Mouse (Mus musculus) embryonic facial prominence, embryonic 10.5 days (tissue): ENCODE measurements around the gene Klhdc9. TPM values are rescaled to one million over a fixed set of nuclear protein-coding genes. Genes with fewer than 3 reads are reported as not detected.

ENCODE experiments used
- DNase-seq: peaks from one replicate; pipeline ENCODE4 v3.0.0-alpha.2; 2017; ENCODE audit warnings: low spot score
- H3K27ac ChIP-seq: fragments of 300-500 bp; sonication (generic); replicated peaks from 2 replicates; pipeline ENCODE4 v1.5.1; 2016; ENCODE audit warnings: mild to moderate bottlenecking
- H3K27me3 ChIP-seq: fragments of 300-500 bp; sonication (generic); replicated peaks from 2 replicates; pipeline ENCODE4 v1.6.1; 2016; ENCODE audit warnings: low read depth, mild to moderate bottlenecking; ENCODE audit not compliant: poor library complexity, severe bottlenecking
- H3K36me3 ChIP-seq: fragments of 300-500 bp; sonication (generic); replicated peaks from 2 replicates; pipeline ENCODE4 v1.6.1; 2016; ENCODE audit warnings: mild to moderate bottlenecking, moderate library complexity
- H3K4me1 ChIP-seq: fragments of 300-500 bp; sonication (generic); 2 replicates; pipeline ENCODE4 v1.6.1; 2016
- H3K4me3 ChIP-seq: fragments of 300-500 bp; sonication (generic); 2 replicates; pipeline ENCODE4 v1.5.1; 2016; ENCODE audit warnings: mild to moderate bottlenecking, moderate library complexity
- H3K9me3 ChIP-seq: fragments of 300-500 bp; sonication (generic); 2 replicates; pipeline ENCODE4 v1.6.1; 2016; ENCODE audit warnings: mild to moderate bottlenecking
- WGBS: fragments of 180-500 bp; shearing (Covaris S2); methylation state at CpG from one replicate; pipeline ENCODE4 v1.1.7; 2016; 5-methylcytosine and 5-hydroxymethylcytosine counted together
- polyA plus RNA-seq: library from polyadenylated mRNA; unstranded; fragments of >200 nt; fragmentation: Nextera tagmentation; extraction: Ambion mirVana; gene quantifications from 2 replicates; pipeline ENCODE4 v1.2.1, GENCODE M21; 2016

Gene Klhdc9
- polyA plus RNA-seq, 1 experiment from 2014 or later, result 1.2 TPM

DNA sequence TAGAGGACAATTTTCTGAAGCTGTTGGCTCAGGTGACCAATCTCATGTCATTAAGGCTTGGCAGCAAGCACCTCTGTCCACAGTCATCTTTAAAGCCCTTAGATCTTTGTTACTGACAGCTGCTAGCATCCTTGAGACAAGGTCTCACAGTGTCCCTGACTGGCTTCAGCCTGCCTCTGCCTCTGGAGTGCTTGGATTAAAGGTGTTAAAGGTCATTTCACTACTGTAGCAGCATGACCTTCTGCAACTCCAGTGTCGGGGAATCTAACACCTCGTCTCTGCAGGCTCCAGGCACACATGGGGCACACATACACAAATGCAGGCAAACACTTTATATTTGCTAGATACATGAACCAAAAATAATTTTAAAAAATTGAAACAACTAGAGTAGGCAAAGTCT is 35.0 kb downstream of the Klhdc9 start:
- DNase-seq, result no peak
- Histone ChIP-seq H3K27me3 (no peaks in the 10 kb centered on the region), H3K36me3 (peaks cover 11% of the 10 kb centered on the region; the same call in 1 of the 2 replicates), H3K4me3 (no peak overlapping the region), H3K27ac (no peak overlapping the region), H3K4me1 (peaks cover 23% of the 10 kb centered on the region), H3K9me3 (no peaks in the 10 kb centered on the region)
- 81% methylated on average over 2 of the region's 2 CpGs for WGBS

DNA sequence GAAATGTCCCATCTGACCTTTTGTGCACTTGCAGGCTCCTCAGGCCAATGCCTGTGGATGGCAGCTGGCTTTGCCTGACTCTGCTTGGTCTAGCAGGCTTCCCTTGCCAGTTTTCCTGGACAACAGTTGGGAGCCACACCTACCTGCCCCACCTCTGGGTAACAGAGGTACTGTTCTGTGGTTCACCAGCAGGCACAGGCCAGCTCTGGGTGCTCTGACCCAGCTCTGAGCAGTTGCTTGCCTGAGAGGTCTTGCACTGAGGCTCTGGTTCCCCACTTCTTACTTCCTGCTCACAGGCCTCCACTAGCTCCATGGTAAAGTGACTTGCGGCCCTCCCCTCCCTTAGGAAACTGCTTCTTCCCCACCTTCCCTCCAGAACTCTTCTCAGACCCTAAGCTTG is 38.6 kb downstream of the Klhdc9 start:
- Histone ChIP-seq H3K36me3 (peaks cover 11% of the 10 kb centered on the region; the same call in 1 of the 2 replicates), H3K4me1 (peaks cover 9% of the 10 kb centered on the region; the same call in 1 of the 2 replicates), H3K27me3 (no peaks in the 10 kb centered on the region), H3K27ac (no peak overlapping the region), H3K9me3 (no peaks in the 10 kb centered on the region), H3K4me3 (no peak overlapping the region)
- 84% methylated on average over 1 of the region's 1 CpGs for WGBS
- DNase-seq, result no peak

DNA sequence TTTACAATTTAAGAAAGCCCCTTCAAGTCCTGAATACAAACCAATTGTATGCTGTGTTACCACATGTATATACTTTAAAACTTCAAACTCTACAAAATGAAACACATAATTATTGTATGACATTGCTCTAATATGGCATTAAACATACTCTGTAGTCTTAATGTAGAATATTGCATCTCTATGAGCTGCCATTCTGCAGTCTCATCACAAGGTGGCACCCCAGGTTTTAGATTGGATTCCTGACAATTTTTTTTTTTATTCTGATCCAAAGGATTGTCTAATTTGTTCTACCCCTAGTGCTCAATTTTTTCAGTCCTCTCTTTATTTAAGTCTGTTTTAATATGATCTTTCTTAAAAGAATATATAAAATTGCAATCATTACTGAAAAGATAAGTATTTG is 39.2 kb downstream of the Klhdc9 start:
- no peaks in the 10 kb centered on the region for H3K27me3 ChIP-seq
- no peak for DNase-seq
- no peak overlapping the region for H3K27ac ChIP-seq

DNA sequence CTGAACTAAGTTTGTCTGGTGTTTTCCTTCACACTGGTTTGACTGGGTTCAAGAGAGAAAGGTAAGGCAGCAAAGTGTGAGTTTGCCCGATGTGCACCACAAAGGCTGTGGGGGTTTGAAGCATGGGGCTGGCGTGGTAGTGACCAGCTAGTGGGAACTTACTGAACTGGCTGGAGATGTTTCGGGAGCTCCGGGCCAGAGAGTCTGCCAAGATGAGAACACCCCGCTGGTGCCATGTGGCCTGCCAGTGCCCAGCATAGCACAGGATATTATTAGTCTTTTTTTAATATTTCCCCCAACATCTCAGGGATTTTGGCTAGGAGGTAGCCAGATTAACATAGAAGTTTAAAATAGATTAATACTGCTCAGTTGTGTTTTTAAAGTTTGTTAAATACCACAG is 40.4 kb downstream of the Klhdc9 start:
- H3K4me3 ChIP-seq, result peak overlapping the region; percentile 42

More for the DNA sequence above, 39.2 kb downstream of the Klhdc9 start:
- Histone ChIP-seq H3K36me3 (peaks cover 11% of the 10 kb centered on the region; the same call in 1 of the 2 replicates), H3K9me3 (no peaks in the 10 kb centered on the region), H3K4me1 (peaks cover 9% of the 10 kb centered on the region; the same call in 1 of the 2 replicates), H3K4me3 (no peak overlapping the region)

DNA sequence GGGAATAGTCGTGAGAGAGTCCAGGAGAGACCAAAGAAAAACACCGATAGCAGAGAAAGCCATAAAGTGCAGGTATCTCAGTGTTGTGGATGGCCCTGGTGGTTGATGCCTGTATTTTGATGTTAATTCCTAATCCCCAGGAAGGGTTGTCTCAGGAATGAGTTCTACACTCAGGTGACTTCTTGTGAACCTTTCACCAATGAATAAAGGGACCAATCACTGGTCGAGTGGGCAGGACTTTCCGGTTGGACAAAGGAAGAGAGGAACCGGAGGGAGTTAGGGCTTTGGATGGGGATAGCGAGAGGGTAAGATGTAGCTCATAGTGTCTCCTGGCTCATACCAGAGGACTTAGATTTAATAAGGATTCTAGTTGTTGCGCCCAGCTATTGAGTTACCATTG is 40.9 kb downstream of the Klhdc9 start:
- Histone ChIP-seq H3K27me3 (no peaks in the 10 kb centered on the region), H3K9me3 (no peaks in the 10 kb centered on the region), H3K4me1 (peaks cover 9% of the 10 kb centered on the region; the same call in 1 of the 2 replicates), H3K36me3 (0 out of 2 replicates have a peak, but pooled peaks cover under 1% of the 10 kb centered on the region), H3K27ac (no peak overlapping the region; the same call in 1 of the 2 replicates), H3K4me3 (peak overlapping the region; percentile 42)
- no peak for DNase-seq
- 13% methylated on average over 7 of the region's 7 CpGs for WGBS

More for the DNA sequence above, 40.4 kb downstream of the Klhdc9 start:
- Histone ChIP-seq H3K4me1 (peaks cover 9% of the 10 kb centered on the region; the same call in 1 of the 2 replicates), H3K27me3 (no peaks in the 10 kb centered on the region), H3K27ac (no peak overlapping the region; the same call in 1 of the 2 replicates), H3K36me3 (0 out of 2 replicates have a peak, but pooled peaks cover 4% of the 10 kb centered on the region), H3K9me3 (no peaks in the 10 kb centered on the region)
- DNase-seq, result no peak
- 13% methylated on average over 5 of the region's 5 CpGs for WGBS

DNA sequence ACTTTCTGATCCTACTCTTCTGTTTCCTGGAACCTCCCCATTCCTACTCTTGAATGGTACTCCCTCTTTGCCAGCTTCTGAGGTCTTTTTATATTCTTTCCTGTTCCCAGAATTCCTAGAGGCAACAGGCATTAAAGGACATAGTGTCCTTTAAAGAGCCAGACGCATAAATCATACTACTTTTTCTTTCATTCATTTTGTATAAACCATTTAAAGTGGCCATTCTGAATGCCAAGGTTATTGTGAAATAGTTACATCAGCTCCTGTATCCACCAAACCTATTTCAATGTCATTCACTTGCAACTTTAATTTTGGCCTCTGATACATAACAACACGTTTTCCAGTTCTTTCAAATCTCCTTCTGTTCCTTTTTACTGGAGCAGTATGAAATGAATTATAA is 51.3 kb downstream of the Klhdc9 start:
- H3K9me3 ChIP-seq, result no peaks in the 10 kb centered on the region
- H3K4me3 ChIP-seq, result no peak overlapping the region
- no peaks in the 10 kb centered on the region for H3K36me3 ChIP-seq
- no peak for DNase-seq
- H3K27me3 ChIP-seq, result 0 out of 2 replicates have a peak, but pooled peaks cover 3% of the 10 kb centered on the region
- H3K4me1 ChIP-seq, result no peaks in the 10 kb centered on the region
- H3K27ac ChIP-seq, result no peak overlapping the region
- WGBS, result 68% methylated on average over 2 of the region's 2 CpGs

Other genes starting within 250 kb of the Klhdc9 start
- 1.1 and 2.0 TPM in 2 replicates for gene Cfap126, start 246.9 kb downstream of the Klhdc9 start, polyA plus RNA-seq
- gene Sdhc, start 210.2 kb downstream of the Klhdc9 start, polyA plus RNA-seq, result 260 and 264 TPM in 2 replicates
- gene Mpz, start 210.1 kb downstream of the Klhdc9 start, polyA plus RNA-seq, result 0.48 and 0.91 TPM in 2 replicates
- 5.2 and 6.7 TPM in 2 replicates for gene Pcp4l1, start 164.5 kb downstream of the Klhdc9 start, polyA plus RNA-seq
- gene Nr1i3, start 146.8 kb downstream of the Klhdc9 start, polyA plus RNA-seq, result 0.21 TPM in 2 replicates
- gene Tomm40l, start 138.3 kb downstream of the Klhdc9 start, polyA plus RNA-seq, result 32.4 and 33.3 TPM in 2 replicates
- 2.7 and 3.1 TPM in 2 replicates for gene Apoa2, start 135.7 kb downstream of the Klhdc9 start, polyA plus RNA-seq
- gene Fcer1g, start 126.4 kb downstream of the Klhdc9 start, polyA plus RNA-seq, result 12.4 and 16.5 TPM in 2 replicates
- 11.8 and 12.7 TPM in 2 replicates for gene Adamts4, start 110.4 kb downstream of the Klhdc9 start, polyA plus RNA-seq
- gene Ndufs2, start 109.4 kb downstream of the Klhdc9 start, polyA plus RNA-seq, result 269 and 279 TPM in 2 replicates
- 68.7 and 70.8 TPM in 2 replicates for gene B4galt3, start 90.5 kb downstream of the Klhdc9 start, polyA plus RNA-seq
- gene Ppox, start 79.6 kb downstream of the Klhdc9 start, polyA plus RNA-seq, result 52.0 and 57.5 TPM in 2 replicates
- 106 and 107 TPM in 2 replicates for gene Usp21, start 72.8 kb downstream of the Klhdc9 start, polyA plus RNA-seq
- gene Ufc1, start 65.8 kb downstream of the Klhdc9 start, polyA plus RNA-seq, result 100 and 105 TPM in 2 replicates
- gene Dedd, start 31.7 kb downstream of the Klhdc9 start, polyA plus RNA-seq, result 50.3 and 50.4 TPM in 2 replicates
- gene Nit1, start 15.2 kb downstream of the Klhdc9 start, polyA plus RNA-seq, result 33.6 and 36.8 TPM in 2 replicates
- 156 TPM in 2 replicates for gene Pfdn2, start 15.1 kb downstream of the Klhdc9 start, polyA plus RNA-seq
- gene Nectin4, start 9.3 kb upstream of the Klhdc9 start, polyA plus RNA-seq, result 2.6 and 4.6 TPM in 2 replicates
- 0.65 and 0.72 TPM in 2 replicates for gene Arhgap30, start 28.2 kb upstream of the Klhdc9 start, polyA plus RNA-seq
- 138 and 139 TPM in 2 replicates for gene Usf1, start 50.5 kb upstream of the Klhdc9 start, polyA plus RNA-seq
- 6.0 and 9.0 TPM in 2 replicates for gene Tstd1, start 58.1 kb upstream of the Klhdc9 start, polyA plus RNA-seq
- gene F11r, start 76.7 kb upstream of the Klhdc9 start, polyA plus RNA-seq, result 34.7 and 37.6 TPM in 2 replicates
- 7.4 and 9.3 TPM in 2 replicates for gene Alyref2, start 142.7 kb upstream of the Klhdc9 start, polyA plus RNA-seq
- not detected in 2 replicates for gene Itln1, start 174.5 kb upstream of the Klhdc9 start, polyA plus RNA-seq
- gene Cd244a, start 198.4 kb upstream of the Klhdc9 start, polyA plus RNA-seq, result 0.19 TPM in 1 of 2 replicates, not detected in the other
- gene Ly9, start 246.6 kb upstream of the Klhdc9 start, polyA plus RNA-seq, result 0.06 and 0.07 TPM in 2 replicates